Mouse (Mus musculus) erythroid progenitor cell, adult 5-6 weeks (primary cell): ENCODE data around the gene Ubp1. TPM values are rescaled to one million over a fixed set of nuclear protein-coding genes. Genes with fewer than 3 reads are reported as not detected.

Experiments used
- ATAC-seq: replicated peaks from 2 replicates; pipeline ENCODE4 v1.8.0; 2016; ENCODE audit warnings: moderate number of reproducible peaks, mild to moderate bottlenecking, moderate TSS enrichment, inconsistent platforms; ENCODE audit not compliant: poor library complexity, low FRiP score, severe bottlenecking
- total RNA-seq, 2 experiments: library from RNA; stranded (forward) in 1 of 2; stranded (reverse) in 1 of 2; fragments of 150-400 nt in 1 of 2; fragments of 186-747, 209-891 nt in 1 of 2; gene quantifications; 2 replicates each; pipeline versions ENCODE4 v1.2.3 to v1.2.4; 2015 to 2017; ENCODE audit warnings: low replicate concordance in 2 of 2

The Ubp1 gene
- total RNA-seq, 2 experiments from 2014 or later: 268 to 313 TPM

- no peak for ATAC-seq
Observed at GRCm38 (mm10) chr9:113966838-113967237, 36.1 kb downstream of the Ubp1 start.

GRCm38 (mm10) chr9:113968967-113969366 is 38.2 kb downstream of the Ubp1 start:
- ATAC-seq: peak; percentile 88

- peak; percentile 49; the same call in 1 of the 2 replicates for ATAC-seq
Observed at GRCm38 (mm10) chr9:113969399-113969798, 38.7 kb downstream of the Ubp1 start.

- ATAC-seq: peak; percentile 65
Observed at GRCm38 (mm10) chr9:113970041-113970440, 39.3 kb downstream of the Ubp1 start.

GRCm38 (mm10) chr9:113971615-113972014 is 40.9 kb downstream of the Ubp1 start:
- ATAC-seq: no peak

GRCm38 (mm10) chr9:113973857-113974256 is 43.1 kb downstream of the Ubp1 start:
- no peak for ATAC-seq

- no peak for ATAC-seq
Observed at GRCm38 (mm10) chr9:113974945-113975344, 44.2 kb downstream of the Ubp1 start.

- ATAC-seq: no peak
Observed at GRCm38 (mm10) chr9:113975442-113975841, 44.7 kb downstream of the Ubp1 start.

- no peak for ATAC-seq
Observed at GRCm38 (mm10) chr9:113976264-113976663, 45.5 kb downstream of the Ubp1 start.

GRCm38 (mm10) chr9:113977225-113977840 is 46.6 kb downstream of the Ubp1 start:
- no peak for ATAC-seq

GRCm38 (mm10) chr9:113978656-113979055 is 47.9 kb downstream of the Ubp1 start:
- no peak for ATAC-seq

GRCm38 (mm10) chr9:113979356-113979755 is 48.6 kb downstream of the Ubp1 start:
- ATAC-seq: no peak

GRCm38 (mm10) chr9:113981099-113981880 is 50.6 kb downstream of the Ubp1 start:
- no peak for ATAC-seq

GRCm38 (mm10) chr9:113982451-113982850 is 51.7 kb downstream of the Ubp1 start:
- no peak for ATAC-seq

GRCm38 (mm10) chr9:113982883-113983670 is 52.3 kb downstream of the Ubp1 start:
- ATAC-seq: no peak

- no peak for ATAC-seq
Observed at GRCm38 (mm10) chr9:113984946-113985620, 54.3 kb downstream of the Ubp1 start.

GRCm38 (mm10) chr9:113990547-113991248 is 60.0 kb downstream of the Ubp1 start:
- ATAC-seq: peak; percentile 90

GRCm38 (mm10) chr9:113992810-113993209 is 62.1 kb downstream of the Ubp1 start:
- no peak for ATAC-seq

GRCm38 (mm10) chr9:113998311-113998710 is 67.6 kb downstream of the Ubp1 start:
- ATAC-seq: no peak
